Mouse (Mus musculus) cerebellum, adult 11-12 months (tissue): ENCODE data around the gene Adcy6.

ENCODE experiments used
- DNase-seq: peaks from one replicate; pipeline ENCODE4 v3.0.0; 2022

Adcy6 gene

DNA sequence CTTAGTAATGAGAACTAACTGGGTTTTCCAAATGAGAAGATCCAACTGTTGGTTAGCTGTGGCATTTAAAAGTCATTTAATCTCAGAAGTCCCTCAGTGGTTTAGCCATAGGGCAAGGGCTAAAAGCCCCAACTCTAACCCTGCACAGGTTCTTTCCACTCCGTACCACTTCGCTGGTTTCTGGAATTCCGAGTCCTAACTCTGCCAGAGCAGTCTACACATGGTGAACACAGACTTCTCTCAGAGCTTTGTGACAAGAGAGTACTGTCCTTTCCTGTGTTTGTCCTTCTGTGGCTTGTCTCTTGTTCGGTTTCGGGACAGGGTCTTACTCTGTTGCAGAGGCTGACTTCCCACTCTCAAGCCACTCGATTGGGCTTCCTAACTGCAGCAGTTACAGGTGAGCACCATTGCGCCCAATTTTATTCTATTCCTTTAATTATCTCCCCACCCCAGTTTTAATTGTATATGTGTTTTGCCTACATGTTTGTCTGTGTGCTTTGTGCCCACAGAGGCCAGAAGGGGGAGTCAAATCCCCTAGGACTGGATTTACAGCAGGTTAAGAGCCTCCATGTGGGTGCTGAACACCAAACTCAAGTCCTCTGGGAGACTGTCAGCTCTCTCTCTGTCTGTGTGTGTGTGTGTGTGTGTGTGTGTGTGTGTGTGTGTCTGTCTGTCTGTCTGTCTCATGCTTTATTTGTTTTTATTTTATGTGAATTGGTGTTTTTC lies 16.8 kb upstream of the Adcy6 start:
- no peak for DNase-seq

DNA sequence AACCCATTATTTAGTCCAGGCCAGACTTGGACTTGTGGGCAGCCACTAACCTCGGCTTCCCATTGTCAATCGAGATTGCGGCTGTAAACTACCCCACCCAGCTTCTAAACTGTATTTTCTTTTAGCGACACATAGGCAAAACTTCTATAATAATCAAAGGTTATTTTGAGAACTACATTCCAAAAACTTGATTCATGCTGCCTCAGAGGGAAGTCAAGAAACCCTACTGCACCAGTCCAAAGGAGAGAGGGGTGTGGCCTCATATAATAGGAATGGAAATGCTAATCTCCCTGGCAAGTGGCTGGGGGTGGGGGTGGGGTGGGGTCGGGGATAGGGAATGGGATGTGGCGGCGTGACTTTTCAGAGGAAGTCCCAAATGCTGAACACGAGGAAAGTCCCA lies 16.2 kb upstream of the Adcy6 start:
- no peak for DNase-seq

DNA sequence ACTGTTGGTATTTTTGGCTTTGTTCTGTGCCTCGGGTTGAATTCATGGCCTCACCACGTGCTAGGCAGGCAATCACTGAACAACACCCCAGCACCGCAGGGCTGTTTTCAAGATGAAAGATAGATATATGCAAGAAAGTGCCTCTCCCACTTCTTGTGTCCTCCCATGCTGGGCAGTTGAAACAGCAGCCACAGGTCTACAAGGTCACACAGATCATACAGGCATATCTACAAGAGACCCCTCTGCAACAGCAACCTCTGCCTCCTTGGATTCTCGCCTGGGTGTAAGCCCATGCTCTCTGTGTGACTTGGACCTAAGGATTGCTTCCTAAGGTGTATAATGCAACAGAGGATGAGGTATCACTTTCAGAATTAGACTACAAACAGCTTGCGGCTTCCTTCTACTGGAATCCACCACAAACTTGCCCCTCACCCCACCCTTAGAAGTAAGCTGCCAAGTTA lies 13.5 kb upstream of the Adcy6 start:
- no peak for DNase-seq

DNA sequence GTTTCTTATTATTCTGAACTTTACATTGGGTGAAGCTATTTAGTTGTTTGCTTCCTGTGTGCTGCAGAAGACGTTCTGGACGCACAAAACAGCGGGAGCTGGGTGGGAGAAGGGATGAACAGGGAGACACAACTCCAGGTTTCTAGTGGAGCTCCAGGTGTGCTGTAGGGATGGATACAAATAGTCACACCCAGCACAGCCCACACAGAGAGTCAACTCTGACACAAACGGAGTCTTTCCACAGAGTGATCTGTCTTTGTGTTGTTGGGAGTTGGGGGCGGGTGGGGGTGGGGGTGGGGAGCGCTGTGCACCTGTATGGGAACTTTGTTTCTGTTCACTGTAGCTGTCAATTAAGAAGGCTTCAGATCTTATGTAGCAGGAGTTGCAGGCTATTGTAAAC lies 12.8 kb upstream of the Adcy6 start:
- DNase-seq: no peak

DNA sequence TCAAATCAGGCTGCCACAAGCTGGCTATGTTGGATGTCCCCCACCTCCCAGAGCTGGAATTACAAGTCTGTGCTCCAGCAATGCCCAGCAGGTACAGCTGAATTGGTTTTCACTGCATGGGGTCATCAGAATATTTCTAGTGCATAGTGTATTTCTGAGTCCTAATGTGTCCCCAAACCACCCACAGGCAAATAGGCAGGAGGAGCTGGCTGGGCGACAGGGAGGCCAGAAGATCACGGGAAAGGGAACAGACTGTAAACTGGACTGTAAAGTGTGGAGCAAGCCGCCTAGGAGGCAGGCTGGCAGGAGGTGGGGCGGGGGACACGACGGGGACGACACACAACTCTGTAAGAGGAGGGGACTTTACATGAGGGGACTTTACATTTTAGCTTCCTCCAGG lies 12.3 kb upstream of the Adcy6 start:
- no peak for DNase-seq

DNA sequence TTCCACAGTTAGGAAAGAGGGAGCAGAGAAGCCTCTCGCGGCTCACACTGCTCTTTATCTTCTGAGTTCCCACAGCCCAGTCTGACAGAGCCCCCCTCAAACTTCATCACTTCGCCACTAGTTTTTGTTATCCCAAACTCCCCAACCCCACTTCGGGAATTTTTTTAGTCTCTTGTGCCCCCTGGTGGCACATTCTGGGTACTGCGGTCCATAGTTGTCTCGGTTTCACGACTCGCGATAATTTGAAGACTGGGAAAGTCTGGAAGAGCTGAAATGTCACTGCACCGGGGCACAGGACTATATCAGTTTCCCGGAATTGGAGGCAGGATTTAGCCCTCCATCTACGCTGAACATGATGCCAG lies 7.3 kb upstream of the Adcy6 start:
- peak; percentile 54 for DNase-seq

DNA sequence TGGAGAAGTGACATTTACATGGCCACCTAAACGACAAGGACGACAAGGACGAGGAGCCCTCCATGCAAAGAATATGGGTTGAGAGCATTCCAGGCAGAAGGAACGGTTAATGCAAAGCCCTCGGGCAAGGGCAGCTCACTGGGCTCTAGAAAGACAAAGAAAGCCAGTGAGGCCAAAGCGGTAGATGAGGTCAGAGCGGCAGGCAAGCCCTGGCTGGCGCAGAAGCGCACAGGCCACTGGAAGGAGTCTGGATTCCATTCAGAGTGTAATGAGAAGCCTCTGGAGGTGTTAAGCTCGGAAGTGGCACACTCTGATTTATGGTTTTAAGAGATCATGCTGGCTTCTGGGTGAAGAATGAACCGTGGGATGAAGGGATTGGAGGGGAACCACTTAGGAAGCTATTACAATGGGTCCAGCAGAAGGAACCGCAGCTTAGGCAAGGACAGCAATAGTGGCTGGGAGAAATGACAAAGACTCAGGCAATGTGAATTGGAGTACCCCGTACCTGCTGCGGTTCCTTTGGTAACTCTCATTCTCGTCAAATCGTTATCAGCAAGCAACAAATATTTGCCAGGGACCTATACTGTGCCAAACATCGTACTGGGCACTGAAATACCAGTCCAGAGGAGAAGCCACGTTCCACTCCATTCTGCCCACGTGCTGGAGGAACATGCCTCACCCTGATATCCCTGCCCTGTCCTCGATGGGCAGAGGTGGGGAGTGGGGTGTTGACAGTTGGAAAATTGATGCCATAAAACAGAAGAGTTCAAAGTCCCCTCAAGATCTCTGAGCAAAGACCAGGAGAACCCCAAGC lies 6.7 kb upstream of the Adcy6 start:
- DNase-seq: no peak

DNA sequence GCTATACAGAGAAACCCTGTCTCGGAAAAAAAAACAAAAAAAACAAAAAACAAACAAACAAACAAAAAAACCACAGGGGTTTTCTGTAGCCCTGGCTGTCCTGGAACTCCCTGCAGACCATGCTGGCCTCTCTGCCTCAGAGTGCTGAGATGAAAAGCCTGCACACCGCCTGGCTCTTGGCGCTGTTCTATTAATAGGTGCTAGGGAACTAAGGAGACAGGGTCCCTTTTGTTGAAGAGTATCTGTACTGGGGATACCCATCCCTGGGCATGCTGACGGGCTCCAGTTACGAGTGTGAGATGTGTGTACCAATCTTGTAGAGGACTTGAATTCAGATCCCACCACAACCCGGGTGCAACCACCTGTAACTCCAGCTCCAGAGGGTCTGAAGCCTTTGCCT lies 5.9 kb upstream of the Adcy6 start:
- DNase-seq: no peak

DNA sequence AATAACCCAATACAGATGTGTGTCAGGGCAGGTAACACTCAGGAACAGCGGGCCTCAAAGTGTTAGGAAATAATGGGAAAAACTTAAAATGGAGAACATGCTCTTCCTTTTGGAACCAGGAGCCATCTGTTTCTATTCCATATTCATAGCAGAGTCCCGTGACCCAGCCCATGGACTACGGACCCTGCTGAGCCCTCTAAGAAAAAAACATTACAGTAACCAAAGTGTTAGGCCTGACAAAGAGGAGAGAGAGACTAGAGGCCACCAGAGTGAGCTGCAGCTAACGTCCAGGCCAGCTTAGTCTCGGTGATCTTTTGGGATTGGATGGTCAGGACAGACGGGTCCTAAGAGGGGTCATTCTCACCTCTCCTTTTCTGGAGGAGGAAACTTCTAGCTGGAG lies 5.1 kb upstream of the Adcy6 start:
- no peak for DNase-seq

DNA sequence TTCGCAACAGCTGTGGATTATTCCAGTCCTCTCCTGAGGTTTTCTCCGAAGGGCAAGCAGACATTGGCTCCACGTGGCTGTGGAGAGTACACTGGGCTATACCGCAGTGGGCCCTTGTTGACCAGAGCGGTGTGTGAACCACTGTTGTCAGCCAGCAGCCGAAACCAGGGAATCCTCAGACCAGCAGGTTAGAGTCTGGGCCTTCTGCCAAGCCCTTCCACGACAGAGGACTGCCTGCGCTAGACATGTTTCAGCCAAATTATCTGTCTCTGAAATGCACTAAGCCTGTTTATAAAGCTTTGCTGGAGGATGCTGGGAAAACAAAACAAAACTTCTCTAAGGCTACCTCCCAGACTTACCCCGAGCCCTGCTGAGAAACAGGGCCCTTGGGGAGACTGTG lies 4.7 kb upstream of the Adcy6 start:
- DNase-seq: no peak

DNA sequence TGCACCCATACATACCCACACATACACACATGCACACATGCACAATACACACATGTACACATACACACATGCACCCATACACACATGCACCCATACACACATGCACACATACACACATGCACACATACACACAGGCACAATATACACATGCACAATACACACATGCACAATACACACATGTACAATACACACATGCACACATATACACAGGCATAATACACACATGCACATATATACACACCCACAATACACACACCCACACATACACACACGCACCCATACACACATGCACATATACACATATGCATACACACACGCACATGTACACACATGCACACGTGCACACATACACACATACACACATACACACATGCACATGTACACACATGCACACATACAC lies 2.4 kb upstream of the Adcy6 start:
- no peak for DNase-seq

DNA sequence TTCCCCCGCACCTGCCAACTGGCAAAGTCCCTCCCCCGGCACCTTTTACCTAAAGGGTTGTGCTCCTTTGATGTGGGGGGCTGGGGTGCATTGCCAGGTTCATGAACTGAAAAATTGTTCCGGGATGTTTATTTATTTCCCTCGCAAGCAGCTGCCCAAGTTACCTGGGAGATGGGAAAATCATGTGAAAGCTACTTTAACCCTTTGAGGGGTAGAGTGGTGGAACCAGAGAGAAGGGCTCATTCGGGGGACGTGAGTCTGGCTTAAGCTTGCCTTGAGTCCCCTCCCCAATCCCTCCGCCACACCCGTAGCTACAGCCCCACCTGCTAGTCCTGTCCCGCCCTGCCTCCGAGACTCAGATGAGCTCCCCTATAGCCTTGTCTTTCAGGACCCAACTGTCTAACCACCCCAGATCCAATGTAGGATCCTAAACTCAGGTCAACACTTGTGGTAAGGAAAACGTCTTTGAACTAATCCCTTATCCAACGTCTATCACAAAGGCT lies 306 bp upstream of the Adcy6 start:
- no peak for DNase-seq

DNA sequence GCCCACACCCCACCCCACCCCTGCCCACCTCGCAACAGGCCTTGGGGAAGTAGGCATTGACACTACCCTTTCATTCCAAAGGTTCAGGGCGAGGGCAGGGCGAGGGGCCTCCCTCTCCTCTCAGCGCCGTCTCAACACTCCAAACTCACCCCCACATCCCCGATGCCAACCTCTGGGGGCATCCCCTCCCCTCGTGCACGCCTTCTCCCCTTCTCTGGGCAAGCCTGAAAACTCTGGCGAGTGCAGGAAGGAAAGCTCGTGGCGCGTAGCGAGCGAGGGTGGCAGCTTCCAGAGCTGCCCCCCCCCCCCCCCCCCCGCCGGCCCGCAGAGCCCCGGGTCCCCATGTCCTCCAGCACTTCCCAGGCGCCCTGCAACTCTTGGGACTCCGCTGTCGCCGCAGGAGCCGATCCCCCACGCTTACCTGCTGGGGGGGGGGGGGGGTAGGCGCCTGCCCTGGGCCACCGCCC lies 1.1 kb downstream of the Adcy6 start:
- peak; percentile 41 for DNase-seq

DNA sequence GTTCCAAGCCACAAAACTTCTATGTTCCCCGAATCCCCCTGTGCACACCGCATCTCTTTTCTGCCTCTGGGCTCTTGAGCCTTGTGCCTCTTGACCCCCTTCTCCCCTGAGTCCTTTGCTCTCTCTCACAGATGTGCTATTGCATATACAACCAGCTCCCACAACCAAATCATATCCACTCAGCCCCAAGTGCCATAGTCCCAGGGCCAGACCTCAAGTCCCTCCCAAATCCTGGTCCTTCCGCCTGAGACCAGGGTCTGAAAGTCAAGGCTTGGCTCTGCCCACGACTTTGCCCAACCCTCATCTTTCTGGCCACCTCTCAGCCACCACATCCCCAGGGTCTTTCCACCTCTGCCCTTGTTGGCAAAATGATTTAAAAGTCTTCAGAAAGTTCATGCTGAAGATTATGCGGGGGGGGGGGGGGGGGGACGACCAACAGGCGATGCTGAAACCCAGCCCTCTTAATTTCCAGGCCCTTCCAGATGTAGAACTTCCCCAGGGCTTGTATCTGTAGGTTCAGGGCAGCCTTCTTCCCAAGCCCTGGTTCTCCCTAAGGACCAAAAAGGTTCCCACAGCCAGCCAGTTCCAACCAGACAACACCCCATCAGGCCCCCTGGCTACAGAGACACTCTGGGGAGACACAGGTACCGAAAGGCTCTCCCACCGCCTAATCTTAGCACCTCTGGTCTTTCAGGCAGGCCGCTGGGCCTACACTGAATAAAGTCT lies 1.7 kb downstream of the Adcy6 start:
- DNase-seq: no peak

DNA sequence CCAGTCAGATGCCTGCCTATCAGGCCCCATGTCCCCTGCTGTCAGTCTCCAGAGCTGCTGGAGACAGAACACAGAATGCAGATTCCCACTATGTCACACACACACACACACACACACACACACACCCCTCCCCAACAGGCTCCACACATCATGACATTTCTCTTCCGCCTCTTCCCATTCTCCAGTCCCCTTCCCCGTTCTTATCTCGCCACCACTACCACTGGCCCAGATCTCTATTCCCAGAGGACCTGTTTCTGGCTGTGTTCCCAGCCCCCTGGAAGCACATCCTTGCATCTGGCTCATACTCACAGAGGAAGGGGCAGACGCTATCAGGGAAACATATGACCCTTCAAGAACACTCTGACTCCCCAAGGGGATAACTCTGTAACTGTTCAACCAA lies 2.3 kb downstream of the Adcy6 start:
- DNase-seq: no peak

DNA sequence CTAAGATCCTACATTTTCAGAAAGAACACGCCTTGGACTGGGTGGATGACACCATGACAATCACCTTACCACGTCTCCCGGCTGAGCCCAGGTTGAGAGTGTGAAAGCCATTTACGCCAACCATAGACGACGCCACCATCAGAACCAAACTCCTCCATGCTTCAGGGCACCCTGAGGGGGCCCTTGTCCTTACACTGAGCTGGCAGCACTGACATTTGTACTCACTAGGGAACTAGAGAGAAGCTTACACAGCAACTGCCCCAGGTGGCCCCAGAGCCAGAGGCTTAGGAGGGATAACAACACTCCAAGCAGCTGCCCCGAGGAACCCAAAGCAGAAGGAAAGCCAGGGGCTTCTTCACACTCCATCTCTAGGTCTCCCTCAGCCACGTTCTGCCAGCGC lies 3.1 kb downstream of the Adcy6 start:
- DNase-seq: no peak

DNA sequence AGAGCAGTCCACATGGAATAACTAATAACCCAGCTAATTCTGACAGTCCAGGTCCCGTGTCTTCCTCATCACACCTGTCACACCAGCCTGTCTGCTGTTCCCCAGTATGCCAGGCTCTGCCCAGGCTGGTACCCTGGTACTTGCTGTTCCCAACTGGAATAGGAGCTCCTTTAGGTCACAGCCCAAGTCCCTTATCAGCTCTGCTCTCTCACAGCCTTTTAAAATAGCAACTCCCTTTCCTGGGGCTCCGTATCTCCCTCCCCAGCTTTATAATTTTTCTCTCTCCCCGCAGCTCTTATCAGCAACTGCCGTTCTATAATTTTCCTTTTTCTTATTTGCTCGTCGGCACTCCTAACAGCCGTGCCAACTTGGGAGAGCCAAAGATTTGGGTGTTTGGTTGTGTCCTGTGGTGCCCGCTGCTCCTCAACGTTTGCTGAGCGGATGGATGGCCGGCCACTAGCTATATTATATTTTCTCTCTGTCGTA lies 3.8 kb downstream of the Adcy6 start:
- no peak for DNase-seq

DNA sequence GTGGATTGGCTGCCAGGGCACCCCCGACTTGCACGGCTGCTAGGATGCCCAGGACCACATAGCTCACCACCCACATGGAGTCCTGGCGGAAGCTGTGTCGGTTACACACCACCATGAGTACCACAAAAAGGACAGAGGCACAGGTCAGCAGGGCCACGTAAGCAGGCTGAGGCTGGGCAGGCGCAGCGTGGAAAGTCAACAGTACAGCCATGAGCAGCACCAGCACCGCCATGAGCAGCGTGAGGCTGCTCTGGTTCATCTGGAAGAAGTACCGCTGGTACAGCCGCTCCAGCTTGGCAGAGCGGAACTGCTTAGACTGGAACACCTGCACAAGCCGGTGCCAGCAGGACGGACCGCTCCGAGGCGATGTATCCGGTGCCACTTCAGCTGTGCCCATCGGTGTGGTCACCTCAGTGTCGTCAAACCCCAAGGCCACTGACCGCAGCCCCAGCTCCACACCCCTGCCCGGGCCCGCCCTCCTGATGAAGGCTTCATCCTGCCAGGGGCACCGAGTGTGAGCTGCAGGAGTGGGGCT lies 5.8 kb downstream of the Adcy6 start:
- DNase-seq: no peak

DNA sequence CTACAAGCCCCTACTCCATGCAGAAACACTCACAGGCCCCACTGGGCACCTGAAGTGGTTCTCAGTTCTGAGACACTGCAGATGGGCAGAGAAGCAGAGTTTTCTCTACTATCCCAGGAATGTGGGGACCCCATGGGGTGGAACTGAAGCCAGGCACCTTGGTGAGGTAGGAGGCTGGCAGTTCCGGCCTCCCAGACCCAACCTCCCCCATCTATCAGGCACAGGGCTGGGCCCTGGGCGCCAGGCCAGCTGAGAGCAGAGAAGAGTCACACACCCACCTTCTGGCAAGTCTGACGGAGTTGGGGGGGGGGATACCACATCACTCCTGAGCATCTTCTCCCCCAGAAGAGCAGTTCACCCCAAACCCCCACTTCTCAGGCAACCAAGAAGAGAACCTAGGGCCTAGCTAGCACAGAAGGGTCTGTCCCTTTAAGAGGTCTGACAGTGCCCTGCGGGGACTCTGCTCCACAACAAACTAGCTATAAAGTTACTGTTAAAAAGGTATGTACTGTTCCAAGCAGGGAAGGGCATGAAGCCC lies 6.9 kb downstream of the Adcy6 start:
- DNase-seq: no peak

DNA sequence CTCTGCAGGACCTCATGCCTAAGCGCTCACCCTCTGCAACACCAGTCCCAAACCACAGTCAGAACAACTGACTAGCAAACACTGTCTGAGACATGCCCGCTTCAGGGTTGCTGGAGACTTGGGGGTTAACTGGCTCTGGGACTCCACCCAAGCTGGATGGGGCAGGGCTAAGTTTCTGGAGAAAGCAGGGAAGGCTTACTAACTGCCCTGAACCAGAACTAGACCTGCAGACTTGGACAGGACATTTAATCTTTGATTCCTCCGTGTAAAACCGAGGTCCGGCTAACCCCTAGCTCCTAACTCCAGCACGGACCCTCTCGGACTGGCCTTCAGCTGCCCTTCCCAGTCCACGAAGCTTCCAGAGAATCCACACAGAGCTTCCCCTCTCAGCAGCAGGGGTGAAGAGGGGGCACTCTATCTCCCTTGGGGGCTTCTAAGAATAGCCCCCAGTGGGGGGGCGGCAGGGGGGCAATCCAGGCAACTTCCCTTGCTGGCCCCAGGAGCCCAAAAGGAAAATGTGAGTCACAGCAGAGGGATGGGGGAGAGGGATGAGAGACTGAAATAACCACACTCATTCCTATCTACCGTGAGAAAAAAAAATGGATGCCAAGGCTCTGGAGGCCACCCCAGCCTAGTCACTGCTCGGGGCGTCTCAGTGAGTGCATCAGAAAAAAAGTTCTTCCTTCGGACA lies 7.5 kb downstream of the Adcy6 start:
- DNase-seq: no peak

DNA sequence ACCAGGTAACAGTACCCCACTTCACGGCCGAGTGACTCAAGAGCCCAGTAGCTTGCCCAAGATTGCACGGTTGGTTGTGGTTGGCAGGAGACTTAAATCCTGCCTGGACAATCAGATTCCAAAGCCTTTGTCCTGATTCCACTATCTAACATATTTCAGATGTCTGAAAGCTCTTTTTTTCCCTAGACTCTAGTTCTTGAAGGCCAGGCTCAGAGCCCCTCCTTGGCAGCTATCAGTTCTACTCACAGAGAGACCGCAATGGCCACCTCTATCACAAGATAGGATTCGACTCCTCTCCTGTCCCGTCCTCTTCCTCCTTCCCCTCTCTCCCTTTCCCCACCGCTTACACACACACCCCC lies 8.1 kb downstream of the Adcy6 start:
- no peak for DNase-seq

DNA sequence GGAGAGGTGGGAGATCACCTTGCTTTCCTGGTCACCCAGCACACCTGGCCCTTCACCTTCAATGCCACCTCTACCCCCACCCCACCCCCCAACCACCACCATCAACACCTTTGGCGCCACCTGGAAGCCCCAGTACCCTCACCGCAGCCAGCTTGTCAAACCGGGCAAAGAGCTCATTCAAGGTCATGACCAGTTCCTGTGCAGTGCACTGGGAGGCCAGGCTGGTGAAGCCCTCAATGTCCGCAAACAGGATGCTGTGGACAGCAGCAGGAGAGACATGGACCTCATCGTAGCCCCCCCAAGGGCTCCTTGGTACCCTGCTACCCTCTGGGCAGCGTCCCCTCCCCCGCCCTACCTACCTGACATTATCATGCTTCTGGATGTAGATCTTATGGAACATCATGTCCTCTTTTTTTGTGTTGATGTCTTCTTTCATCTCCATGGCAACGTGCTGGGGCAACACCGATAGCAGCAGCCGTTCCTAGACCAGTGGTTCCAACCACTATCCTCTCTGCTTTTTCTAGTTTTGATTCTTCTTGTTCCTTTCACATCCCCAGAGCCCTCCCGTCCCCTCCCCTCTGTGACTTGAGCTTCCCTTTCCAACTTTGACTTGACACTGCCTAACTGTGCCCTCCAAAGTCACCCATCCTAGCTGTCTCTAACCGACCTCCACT lies 9.7 kb downstream of the Adcy6 start:
- no peak for DNase-seq
